Mouse (Mus musculus) left cerebral cortex, adult 18-20 months (tissue): Measurements from ENCODE around the gene Gm47289. TPM values are rescaled to one million over a fixed set of nuclear protein-coding genes. Genes with fewer than 3 reads are reported as not detected.

Experiments used
- DNase-seq, 2 experiments: peaks; one replicate each; pipeline ENCODE4 v3.0.0; 2021 to 2022; ENCODE audit warnings: low spot score in 2 of 2, mixed read lengths in 1 of 2
- long read RNA-seq, 2 experiments: library from polyadenylated mRNA; stranded (forward); transcript quantifications; one replicate each; pipeline ENCODE4 v2.0.0; 2021
- total RNA-seq, 2 experiments: library from RNA; stranded (reverse); gene quantifications; 2 replicates each; pipeline ENCODE4 v1.2.3; 2021

Gene Gm47289
- total RNA-seq: not detected
- long read RNA-seq, experiment 1: 0 reads
- long read RNA-seq, experiment 2: 0 reads

DNA sequence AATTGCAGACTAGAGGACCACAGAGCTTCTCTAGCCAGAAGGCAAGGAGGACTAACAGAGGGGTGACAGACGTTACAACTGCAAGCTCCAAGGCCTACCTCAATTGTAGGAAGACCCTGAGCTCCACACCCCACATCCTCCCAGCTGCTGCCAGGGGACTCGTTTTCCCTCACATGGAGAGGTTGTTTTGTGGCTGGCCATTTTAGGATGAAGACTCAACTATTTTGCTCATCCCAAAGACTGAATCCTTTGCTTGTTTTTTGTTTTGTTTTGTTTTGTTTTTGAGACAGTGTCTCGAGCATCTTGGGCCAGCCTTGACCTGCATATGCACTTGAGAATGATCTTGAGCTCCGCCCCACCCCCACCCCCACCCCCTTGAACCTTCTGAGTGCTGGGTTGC, at the start of gene Gm47289:
Gm47289 (plus strand) TSS at position 301 of the 400 bp plus-strand sequence.
- DNase-seq: no peak

DNA sequence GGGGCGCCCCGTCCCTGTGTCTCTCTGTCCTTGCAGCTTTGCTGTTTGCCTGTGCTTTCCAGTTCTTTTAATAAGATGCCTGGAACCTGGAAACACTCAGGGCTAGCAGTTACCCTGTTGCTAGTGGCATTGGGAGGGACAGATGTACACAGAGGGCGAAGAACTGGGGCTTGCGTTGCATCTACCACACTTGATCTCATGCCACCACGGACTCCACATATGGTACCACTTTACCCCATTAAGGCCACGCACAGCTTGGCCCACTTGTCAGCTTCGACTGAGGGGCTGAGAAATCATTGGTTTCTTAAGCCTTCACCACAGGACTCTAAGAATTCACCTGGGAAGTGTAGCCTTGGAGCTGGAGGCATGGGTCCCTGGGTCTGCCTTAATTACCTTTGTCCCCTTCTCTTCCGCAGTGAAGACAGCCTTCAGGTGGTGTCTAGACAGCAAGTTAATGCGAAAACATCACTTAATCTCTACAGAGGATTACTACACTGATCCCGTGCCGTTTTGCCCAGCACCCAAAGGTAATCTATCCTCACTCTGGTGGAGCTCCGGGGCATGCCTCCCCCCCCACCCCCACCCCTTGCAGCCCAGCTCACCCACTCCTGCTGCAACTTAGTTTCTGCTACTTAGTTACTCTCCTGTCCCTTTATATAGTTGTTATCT, 49.1 kb upstream of the Gm47289 start:
- DNase-seq: no peak

DNA sequence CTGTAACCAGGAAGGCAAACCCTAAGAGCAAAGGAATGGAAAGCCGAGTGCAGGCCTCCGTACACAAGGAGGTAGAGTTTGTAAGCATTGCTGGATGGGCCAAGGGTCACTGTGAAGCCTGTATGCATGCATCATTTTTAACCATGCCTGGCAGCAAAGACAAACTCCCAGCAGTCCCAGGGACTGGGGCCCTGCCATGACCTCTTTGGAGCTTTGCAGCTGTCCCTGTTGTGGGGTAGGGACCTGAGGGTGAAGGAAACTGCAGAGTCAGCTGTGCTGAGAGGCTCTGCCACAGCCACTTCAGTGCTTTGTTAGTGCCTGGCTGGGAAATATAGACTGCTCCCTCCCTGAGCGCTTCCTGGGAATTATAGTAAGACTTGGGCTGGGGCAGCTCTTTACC, 48.3 kb upstream of the Gm47289 start:
- no peak for DNase-seq

DNA sequence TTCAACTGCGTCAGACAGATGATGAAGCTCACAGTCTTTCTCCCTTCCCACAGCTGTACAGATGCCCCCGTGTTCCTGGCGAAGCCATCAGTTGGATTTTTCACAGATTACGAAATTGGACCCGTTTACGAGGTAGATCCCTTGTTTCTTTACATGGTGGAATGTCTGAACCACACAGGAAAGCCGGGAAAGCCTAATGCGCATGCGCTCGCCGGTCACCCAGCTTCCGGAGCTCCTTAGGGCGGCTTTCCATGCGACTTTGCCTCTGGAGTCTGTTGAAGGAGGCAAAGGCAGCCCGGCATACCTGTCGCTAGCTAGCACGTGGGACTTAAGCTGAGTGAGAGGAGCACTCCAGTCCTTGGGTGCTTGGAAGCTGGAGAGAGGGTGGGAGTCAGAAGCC, 44.0 kb upstream of the Gm47289 start:
- DNase-seq: no peak

DNA sequence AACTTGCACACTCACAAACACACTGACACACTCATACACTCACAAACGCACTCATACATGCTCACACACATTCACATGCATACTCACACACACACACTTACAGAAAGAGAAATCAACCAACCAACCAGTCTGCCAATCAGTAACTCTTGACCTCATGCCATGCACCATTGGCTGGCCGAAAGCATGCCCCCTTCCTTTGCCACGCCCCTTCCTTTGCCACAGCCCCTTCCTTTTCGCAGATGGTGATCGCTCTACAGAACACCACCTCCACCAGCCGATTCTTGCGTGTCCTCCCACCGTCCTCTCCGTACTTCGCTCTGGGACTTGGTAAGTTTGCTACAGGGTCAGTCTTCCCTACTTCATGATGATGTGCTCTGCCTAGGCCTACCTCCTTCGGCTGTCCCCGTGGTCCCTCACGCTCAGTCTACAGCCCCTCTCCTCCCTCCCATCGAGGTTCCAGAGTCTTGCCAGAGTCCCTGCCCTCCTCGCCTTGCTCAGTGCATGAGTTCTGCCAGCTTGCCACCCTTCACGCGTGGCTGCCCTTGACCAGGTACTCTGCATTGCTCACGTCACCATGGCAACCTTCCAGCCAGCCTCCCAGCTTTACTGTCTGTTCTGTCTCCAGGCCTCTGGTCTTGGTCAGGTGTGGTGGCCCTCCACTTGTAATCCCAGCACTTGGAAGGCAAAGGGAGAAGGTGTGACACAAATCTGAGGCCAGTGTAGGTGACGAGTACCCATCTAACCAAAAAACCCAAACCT, 39.4 kb upstream of the Gm47289 start:
- DNase-seq: no peak

DNA sequence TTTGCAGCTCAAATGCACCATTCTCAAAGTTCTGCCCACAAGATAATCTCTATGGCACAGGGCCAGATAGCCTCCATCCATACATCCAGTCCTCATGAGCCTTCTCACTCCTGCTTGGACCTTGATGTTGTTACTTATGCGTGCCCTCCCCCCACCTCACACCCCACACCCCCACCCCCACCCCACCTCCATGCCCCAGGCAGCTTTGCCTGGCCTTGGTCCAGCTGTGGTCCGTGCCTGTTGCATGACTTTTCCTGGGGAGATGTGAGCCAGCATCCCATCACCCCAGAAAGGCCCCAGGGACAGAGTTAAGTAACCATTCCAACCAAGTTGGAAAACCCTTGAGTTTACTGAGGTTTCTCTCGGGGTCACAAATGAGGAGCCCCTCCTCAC, 38.8 kb upstream of the Gm47289 start:
- no peak for DNase-seq

DNA sequence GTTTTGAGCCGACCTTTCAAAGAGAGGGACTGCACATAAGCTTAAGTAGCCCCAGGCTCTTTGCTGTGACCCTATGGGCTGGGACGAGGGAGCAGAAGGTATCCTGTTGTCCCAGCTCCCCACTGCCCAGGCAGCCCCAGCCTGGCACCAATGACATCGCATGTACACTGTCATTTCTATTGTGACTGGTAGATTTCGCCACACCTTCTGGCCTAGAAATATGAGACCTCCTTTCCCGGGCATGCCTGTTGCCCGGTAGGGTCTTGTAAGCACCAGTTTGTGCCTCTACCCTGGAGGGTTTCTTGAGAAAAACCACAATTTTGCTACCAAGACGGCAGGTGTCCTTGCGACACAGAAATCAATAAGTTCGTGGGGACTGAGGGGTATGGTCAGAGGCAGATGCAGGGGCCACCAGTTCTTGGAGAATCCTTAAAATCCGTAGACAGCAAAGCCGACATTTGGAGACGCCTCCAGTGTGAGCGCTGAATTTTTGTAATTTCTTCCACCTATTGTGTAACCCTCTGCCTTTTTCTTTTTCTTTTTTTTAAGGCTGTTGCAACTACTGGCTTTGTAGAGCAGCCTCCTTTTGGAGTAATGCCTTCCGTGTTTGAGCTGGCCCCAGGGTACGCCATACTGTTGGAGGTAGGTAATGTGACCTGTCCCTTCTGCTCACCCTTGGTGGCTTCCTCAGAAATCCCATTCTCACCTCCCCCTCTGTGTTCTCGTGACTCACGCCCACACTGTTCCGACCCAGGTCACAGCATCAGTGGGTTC, 36.2 kb upstream of the Gm47289 start:
- DNase-seq: no peak

DNA sequence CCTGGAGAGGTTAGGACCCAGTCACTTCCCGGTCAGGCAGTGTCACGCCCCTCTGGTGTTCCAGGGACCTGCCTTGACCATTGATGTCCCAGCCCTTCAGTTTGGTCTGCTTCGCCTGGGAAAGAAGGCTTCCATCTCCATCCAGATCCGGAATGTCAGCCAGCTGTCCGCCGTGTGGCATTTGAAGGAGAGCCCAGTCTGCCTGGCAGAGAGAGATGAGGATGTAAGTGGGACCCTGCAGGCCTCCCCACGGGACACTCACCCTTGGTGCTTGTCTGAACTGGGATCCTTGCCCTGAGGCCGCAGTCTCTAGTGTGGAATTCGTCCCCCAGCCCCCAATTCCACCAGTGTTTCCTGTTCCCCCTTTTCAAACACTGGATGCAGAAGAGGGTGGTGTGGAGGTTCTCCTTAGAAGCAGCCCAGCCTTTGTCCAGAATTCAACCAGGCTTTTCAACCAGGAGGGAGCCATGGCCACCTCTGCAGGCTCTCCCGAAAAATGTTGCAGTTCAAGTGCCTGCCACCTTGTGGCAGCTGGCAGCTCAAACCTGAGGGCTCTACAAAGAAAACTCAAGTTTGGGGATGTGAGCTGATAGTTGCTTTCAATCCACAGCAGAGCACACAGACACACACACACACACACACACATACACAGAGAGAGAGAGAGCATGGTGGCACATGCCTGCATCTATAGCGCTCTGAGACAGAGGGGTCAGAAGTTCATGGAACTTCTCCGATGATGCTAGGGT, 30.4 kb upstream of the Gm47289 start:
- DNase-seq: no peak

DNA sequence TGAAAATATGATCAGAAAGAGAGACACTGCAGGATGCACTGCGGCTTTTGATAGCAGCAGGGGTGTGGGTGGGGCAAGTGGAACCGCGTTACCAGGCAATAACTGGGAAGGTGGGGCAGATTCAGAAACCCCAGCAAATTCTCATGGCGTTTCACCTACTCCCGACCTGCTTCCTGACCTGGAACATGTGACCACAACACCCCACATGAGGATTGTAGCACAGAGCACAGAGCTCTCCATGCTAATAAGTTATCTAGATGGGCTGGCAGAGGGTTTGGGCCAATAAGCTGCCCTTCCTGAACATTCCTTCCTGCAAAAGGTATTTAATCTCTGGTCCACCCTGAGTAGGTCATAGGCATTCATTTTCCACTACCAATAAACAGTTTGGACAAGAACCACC, 28.3 kb upstream of the Gm47289 start:
- no peak for DNase-seq

DNA sequence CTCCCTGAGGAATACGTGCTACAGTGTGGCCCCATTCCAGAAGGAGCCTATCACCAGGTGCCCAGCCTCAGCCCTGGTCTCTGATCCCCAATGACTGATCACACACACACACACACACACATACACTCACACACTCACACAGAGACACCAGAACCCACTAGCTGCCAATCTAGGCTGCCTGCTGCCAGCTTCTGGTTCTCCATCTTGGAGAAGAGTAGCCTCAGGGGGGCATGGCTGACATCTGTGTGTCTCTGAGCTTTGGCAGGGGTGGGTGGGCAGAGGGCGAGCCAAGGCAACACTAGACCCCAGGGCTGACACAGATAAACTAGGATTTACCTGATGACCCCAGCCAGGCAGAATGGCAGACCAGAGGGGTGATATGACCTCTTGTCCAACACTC, 20.1 kb upstream of the Gm47289 start:
- no peak for DNase-seq

DNA sequence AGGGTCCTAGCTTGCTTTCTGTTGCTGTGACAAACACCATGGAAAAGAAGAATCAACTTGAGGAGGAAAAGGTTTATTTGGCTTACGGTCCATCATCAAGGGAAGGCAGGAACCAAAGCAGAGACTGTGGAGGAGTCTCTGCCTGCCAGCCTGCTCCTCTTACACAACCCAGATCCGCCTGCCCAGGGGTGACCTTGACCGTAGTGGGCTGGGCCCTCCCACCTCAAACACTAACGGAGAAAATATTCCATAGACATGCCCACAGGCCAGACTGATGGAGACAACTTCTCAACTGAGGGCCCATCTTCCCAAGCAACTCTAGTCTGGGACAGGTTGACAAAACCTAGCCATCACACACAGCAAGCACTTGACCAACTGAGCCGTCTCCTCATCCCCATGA, 16.9 kb upstream of the Gm47289 start:
- no peak for DNase-seq

DNA sequence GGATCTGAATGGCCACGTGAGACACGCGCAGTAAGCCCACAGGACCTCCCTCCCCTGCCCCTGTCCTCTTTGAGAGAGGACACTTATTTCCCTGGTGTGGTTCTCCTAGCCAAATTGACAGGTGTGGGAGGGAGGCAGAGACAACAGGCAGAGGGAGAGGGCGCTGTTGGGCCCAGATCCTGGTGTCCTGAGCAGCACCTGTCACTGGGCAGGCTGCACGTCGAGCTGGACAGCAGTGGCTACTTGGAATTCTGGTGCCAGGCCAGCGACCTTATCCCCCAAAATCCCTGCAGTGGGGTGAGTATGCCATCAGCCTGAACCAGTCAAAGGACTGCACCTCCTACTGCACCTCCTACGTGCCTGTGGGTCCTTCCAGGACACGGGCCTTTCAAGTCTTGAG, 15.6 kb upstream of the Gm47289 start:
- no peak for DNase-seq

DNA sequence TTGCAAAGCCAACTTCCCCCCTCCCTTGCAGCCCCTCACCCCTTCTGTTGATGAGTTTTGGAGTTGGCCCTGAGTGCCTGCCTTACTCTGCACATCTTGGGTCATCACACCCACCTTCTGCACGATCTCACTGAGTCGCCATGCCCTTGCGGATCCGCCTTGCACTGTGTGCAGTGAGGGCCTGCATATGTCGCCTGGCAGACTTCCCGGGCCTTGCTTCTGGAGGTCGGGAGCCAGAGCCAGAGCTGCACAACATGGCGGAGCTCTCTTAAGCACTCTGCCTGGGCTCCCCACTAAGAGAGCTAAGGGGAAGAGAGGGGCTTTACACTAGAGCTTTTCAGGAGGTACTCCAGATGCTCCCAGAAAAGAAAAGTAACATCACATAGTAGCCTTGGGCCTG, 14.3 kb upstream of the Gm47289 start:
- DNase-seq: no peak

DNA sequence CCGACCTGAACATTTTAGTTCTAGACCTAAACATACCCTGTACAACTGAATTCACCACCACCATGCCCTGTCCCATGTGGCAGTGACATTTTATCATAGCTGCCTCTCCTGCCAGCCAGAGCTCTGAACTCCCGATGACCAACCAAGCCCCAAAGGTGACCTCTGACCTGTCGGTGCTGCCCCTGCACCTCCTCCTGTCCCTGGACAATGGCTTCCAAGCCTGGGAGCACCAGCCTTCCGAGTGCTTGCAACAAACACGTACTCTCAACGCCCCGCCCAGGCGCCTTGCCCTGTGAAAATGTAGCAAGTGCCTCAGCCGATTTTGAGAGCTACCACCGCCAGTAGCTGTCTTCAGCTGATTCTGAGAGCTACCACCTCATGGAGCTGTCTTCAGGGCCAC, 13.8 kb upstream of the Gm47289 start:
- DNase-seq: no peak

DNA sequence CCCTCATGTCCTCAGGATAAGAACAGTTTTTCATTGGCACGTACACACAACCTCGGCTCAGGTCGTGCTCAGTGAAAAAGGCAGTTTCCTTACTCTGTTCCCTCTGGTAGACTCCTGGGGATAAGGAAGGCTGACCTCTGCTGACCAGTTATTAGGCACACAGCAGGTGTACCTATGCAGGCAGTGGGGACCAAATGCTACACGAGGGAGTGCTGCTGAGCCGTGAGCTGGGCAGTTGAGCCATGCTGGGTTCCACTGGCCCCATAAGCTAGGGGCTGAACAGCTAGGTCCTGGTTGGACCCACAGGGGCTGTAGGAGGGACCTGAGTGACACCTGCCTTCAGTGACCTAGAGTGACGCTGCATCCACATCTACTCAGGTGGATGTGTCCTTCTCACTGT, 13.3 kb upstream of the Gm47289 start:
- DNase-seq: no peak

DNA sequence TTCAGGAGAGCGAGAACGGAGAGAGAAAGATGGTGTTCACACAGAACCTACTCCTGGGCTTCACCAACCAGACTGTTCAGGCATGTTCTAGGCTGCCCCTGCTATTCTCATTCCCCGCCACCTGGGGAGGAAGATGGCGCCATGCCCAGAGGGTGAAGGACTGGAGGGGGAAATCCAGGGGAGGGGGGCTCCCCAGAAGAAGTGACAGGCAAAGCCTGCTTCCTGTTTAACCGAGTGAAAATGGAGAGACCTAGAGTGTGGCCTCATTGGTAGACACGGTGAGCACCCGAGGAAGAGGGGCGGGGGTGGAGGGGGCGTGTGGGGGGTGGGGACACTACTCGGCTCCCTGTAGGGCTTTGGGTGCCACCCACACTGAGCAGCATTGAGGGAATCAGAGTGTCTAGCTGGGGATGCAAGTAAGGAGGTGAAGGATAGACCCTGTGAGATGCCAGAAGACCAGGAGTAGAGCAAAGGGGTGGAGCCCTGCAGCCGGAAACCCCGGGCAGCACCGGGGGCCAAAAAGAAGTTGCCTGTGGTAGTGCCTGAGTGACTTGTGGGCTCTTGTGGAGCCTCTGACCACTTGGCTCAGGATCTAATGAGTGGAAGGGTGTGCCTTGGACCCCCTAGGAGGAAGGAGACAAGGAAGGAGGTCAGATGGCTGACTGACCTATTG, 12.7 kb upstream of the Gm47289 start:
- no peak for DNase-seq

DNA sequence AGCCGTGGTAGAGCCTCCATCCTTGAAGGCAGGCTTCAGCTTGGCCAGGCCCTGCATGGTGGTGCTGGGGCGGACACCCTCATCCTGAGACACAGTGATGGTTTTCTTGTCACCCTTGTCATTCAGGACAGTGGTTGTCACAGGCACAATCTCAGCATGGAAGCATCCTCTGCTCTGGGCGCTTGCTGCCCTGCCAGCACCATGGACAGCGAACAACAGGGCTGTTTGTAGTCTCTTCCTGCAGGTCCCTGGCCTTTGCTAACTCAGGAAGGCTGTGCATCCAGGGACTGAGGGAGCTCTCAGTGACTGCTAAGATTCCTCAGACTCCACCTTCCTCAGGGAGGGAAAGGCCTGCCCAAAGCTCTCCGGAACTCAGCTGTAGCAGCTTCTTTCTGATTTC, 9.4 kb upstream of the Gm47289 start:
- DNase-seq: no peak

DNA sequence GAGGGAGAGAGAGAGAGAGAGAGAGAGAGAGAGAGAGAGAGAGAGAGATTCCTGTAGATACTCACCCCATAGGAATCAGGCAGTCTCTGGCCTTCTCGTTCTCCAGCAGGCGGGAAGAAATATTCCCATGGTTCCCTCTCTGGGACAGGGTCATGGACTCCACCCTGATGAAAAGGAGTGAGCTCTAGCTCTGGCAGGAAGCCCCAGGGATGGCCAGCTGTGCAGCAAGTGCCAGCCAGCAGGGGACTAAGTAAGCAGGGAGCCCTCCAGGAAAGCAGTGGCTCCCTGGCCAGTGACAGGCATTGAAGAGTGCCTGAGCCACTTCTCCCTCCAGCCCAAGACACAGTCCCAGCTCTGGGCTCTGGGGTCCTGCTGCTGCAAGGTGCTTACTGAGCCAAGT, 7.2 kb upstream of the Gm47289 start:
- no peak for DNase-seq

DNA sequence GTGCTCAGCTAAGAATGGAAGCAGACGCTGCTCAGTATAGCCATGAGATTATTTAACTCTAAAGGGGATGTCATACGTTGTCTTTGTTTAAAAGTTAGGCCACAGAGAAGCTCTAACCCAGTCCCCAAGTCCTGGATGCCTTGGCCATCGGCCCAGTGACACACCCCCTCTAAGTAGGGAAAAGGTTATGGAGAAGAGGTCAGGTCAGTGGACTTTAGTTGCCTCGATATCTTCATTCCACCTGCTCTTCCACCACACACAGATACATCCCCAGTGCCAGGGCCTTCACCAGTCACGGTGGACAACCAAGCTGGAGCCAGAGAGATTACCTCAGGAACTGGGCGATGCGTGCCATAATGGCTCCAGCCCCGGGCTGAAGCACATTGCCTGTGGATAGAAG, 3.5 kb upstream of the Gm47289 start:
- DNase-seq: no peak

DNA sequence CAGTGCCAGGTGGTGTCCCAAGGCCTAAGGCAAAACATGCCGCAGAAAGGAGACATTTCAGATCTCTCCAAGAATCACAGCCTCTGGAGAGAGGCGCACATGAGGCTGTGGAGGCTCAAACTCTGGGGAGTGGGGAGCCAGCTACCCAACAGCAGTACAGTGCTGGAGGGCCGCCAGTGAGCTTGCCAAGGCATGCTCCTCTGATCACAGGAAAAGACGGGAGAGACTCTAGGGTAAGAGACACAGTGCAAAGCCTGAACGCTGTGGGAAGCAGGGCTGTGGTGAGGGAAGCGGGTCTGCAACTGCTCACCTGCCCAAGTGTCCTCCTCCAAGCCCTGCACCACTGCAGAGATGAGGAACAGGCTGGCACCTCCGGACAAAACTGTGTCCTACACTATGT, 3.1 kb upstream of the Gm47289 start:
- DNase-seq: no peak
